Mouse (Mus musculus) heart, embryonic 10.5 days (tissue): Measurements from ENCODE around the gene Ctnnbl1. TPM values are rescaled to one million over a fixed set of nuclear protein-coding genes. Genes with fewer than 3 reads are reported as not detected.

Experiments used
- DNase-seq: peaks from one replicate; pipeline ENCODE4 v3.0.0-alpha.2; 2017; ENCODE audit warnings: low spot score
- H3K27ac ChIP-seq: fragments of 300-500 bp; sonication (generic); 2 replicates; pipeline ENCODE4 v1.5.1; 2016; ENCODE audit warnings: mild to moderate bottlenecking
- H3K27me3 ChIP-seq: fragments of 300-500 bp; sonication (generic); 2 replicates; pipeline ENCODE4 v1.6.1; 2016; ENCODE audit warnings: mild to moderate bottlenecking; ENCODE audit not compliant: poor library complexity, insufficient read depth, severe bottlenecking
- H3K36me3 ChIP-seq: fragments of 300-500 bp; sonication (generic); 2 replicates; pipeline ENCODE4 v1.6.1; 2016; ENCODE audit warnings: mild to moderate bottlenecking, moderate library complexity
- H3K4me1 ChIP-seq: fragments of 300-500 bp; sonication (generic); 2 replicates; pipeline ENCODE4 v1.6.1; 2016; ENCODE audit warnings: mild to moderate bottlenecking
- H3K4me3 ChIP-seq: fragments of 300-500 bp; sonication (generic); 2 replicates; pipeline ENCODE4 v1.5.1; 2016; ENCODE audit warnings: mild to moderate bottlenecking, moderate library complexity
- H3K9me3 ChIP-seq: fragments of 300-500 bp; sonication (generic); 2 replicates; pipeline ENCODE4 v1.6.1; 2016; ENCODE audit warnings: mild to moderate bottlenecking, moderate library complexity
- WGBS: fragments of 180-500 bp; shearing (Covaris S2); methylation state at CpG from one replicate; pipeline ENCODE4 v1.1.7; 2016; 5-methylcytosine and 5-hydroxymethylcytosine counted together
- polyA plus RNA-seq: library from polyadenylated mRNA; unstranded; fragments of >200 nt; fragmentation: Nextera tagmentation; extraction: Ambion mirVana; gene quantifications from 2 replicates; pipeline ENCODE4 v1.2.1, GENCODE M21; 2016

Ctnnbl1 gene
- polyA plus RNA-seq, 1 experiment from 2014 or later = 59.1 TPM

DNA sequence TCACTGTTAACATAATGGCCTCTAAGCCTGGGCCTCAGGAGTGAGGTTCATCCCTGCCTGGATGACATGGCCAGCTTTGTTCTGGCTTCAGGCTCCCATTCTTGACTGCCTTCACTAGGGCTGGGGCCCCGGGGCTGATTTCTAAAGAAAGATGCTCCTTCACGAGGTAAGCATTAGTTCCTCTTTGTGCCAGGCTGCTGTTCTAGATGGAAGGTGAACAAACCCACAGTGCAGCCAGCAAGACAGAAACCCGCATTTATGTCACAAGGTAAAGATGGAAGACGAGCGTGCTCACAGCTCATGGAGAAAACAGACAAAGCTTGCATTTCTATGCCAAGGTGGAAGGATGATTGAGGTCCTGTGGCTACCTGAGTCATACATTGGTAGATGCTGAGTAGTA, 108.6 kb downstream of the Ctnnbl1 start:
- Histone ChIP-seq H3K36me3 (no peaks in the 10 kb centered on the region), H3K27ac (no peak overlapping the region), H3K27me3 (no peaks in the 10 kb centered on the region), H3K4me1 (peaks cover 35% of the 10 kb centered on the region), H3K9me3 (no peaks in the 10 kb centered on the region), H3K4me3 (no peak overlapping the region)
- DNase-seq = no peak
- WGBS = 86% methylated on average over 5 of the region's 5 CpGs

GRCm38 (mm10) chr2:157853135-157853534, 115.9 kb downstream of the Ctnnbl1 start:
- no peak overlapping the region for H3K27ac ChIP-seq
- WGBS = 83% methylated on average over 3 of the region's 3 CpGs
- DNase-seq = no peak
- no peaks in the 10 kb centered on the region for H3K36me3 ChIP-seq
- no peaks in the 10 kb centered on the region for H3K9me3 ChIP-seq
- no peaks in the 10 kb centered on the region for H3K27me3 ChIP-seq
- H3K4me3 ChIP-seq = no peak overlapping the region
- H3K4me1 ChIP-seq = peaks cover 15% of the 10 kb centered on the region

GRCm38 (mm10) chr2:157855814-157856213, 118.6 kb downstream of the Ctnnbl1 start:
- H3K27me3 ChIP-seq = no peaks in the 10 kb centered on the region
- WGBS = 77% methylated on average over 6 of the region's 6 CpGs
- no peaks in the 10 kb centered on the region for H3K36me3 ChIP-seq
- no peak overlapping the region for H3K4me3 ChIP-seq
- H3K9me3 ChIP-seq = no peaks in the 10 kb centered on the region
- DNase-seq = no peak
- peaks cover 15% of the 10 kb centered on the region for H3K4me1 ChIP-seq
- H3K27ac ChIP-seq = no peak overlapping the region

GRCm38 (mm10) chr2:157857496-157857895, 120.3 kb downstream of the Ctnnbl1 start:
- no peak overlapping the region for H3K4me3 ChIP-seq
- no peaks in the 10 kb centered on the region for H3K9me3 ChIP-seq
- H3K4me1 ChIP-seq = peaks cover 25% of the 10 kb centered on the region
- no peak for DNase-seq
- no peaks in the 10 kb centered on the region for H3K36me3 ChIP-seq
- no peak overlapping the region for H3K27ac ChIP-seq
- H3K27me3 ChIP-seq = no peaks in the 10 kb centered on the region
- WGBS = 76% methylated on average over 3 of the region's 3 CpGs

- H3K9me3 ChIP-seq = no peaks in the 10 kb centered on the region
- H3K4me1 ChIP-seq = peaks cover 25% of the 10 kb centered on the region
- no peak overlapping the region for H3K27ac ChIP-seq
- no peaks in the 10 kb centered on the region for H3K27me3 ChIP-seq
- no peak overlapping the region for H3K4me3 ChIP-seq
- DNase-seq = no peak
- no peaks in the 10 kb centered on the region for H3K36me3 ChIP-seq
- WGBS = 45% methylated on average over 7 of the region's 7 CpGs
Observed at GRCm38 (mm10) chr2:157858317-157858716, 121.1 kb downstream of the Ctnnbl1 start.

GRCm38 (mm10) chr2:157859046-157859701, 122.0 kb downstream of the Ctnnbl1 start:
- H3K27ac ChIP-seq = no peak overlapping the region
- 89% methylated on average over 8 of the region's 8 CpGs for WGBS
- DNase-seq = no peak

GRCm38 (mm10) chr2:157861273-157861944, 124.2 kb downstream of the Ctnnbl1 start:
- WGBS = 37% methylated on average over 10 of the region's 10 CpGs
- H3K27me3 ChIP-seq = no peaks in the 10 kb centered on the region; the same call in 1 of the 2 replicates
- no peaks in the 10 kb centered on the region for H3K36me3 ChIP-seq
- no peaks in the 10 kb centered on the region for H3K9me3 ChIP-seq
- H3K27ac ChIP-seq = no peak overlapping the region
- no peak for DNase-seq
- H3K4me1 ChIP-seq = peaks cover 21% of the 10 kb centered on the region
- no peak overlapping the region for H3K4me3 ChIP-seq

More at GRCm38 (mm10) chr2:157859046-157859701, 122.0 kb downstream of the Ctnnbl1 start:
- no peaks in the 10 kb centered on the region for H3K36me3 ChIP-seq
- no peaks in the 10 kb centered on the region; the same call in 1 of the 2 replicates for H3K27me3 ChIP-seq
- H3K4me3 ChIP-seq = no peak overlapping the region
- no peaks in the 10 kb centered on the region for H3K9me3 ChIP-seq
- H3K4me1 ChIP-seq = peaks cover 25% of the 10 kb centered on the region

GRCm38 (mm10) chr2:157862306-157862705, 125.1 kb downstream of the Ctnnbl1 start:
- no peak for DNase-seq
- no peaks in the 10 kb centered on the region; the same call in 1 of the 2 replicates for H3K27me3 ChIP-seq
- WGBS = 86% methylated on average over 10 of the region's 10 CpGs

GRCm38 (mm10) chr2:157867126-157867525, 129.9 kb downstream of the Ctnnbl1 start:
- DNase-seq = no peak
- Histone ChIP-seq H3K9me3 (no peaks in the 10 kb centered on the region), H3K27ac (no peak overlapping the region), H3K27me3 (no peaks in the 10 kb centered on the region; the same call in 1 of the 2 replicates), H3K4me1 (no peaks in the 10 kb centered on the region), H3K4me3 (no peak overlapping the region), H3K36me3 (peaks cover 6% of the 10 kb centered on the region)
- WGBS = 87% methylated on average over 3 of the region's 3 CpGs

More at GRCm38 (mm10) chr2:157862306-157862705, 125.1 kb downstream of the Ctnnbl1 start:
- no peak overlapping the region for H3K4me3 ChIP-seq
- no peak overlapping the region for H3K27ac ChIP-seq
- no peaks in the 10 kb centered on the region for H3K36me3 ChIP-seq
- H3K4me1 ChIP-seq = peaks cover 18% of the 10 kb centered on the region
- H3K9me3 ChIP-seq = no peaks in the 10 kb centered on the region

DNA sequence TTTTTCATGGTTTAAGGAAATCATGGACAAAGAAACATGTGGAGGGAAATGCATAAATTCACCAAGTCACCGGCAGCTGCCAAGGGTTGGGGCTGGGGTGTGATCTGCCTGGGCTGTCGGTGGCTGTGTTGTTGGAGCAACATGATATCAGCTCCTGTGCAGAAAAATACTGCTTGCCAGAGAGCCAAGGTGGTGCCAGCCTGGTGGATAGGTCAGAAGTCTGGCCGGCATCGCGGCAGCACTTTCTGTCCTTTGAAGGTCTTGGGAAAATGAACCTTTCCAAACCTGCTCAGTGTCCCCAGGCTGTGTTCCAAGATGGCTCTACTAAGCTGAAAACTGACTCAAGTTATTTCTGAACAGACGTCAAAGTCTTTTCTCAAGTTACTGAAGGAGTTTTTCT, 133.0 kb downstream of the Ctnnbl1 start:
- Histone ChIP-seq H3K9me3 (no peaks in the 10 kb centered on the region), H3K36me3 (peaks cover 13% of the 10 kb centered on the region), H3K27me3 (no peaks in the 10 kb centered on the region; the same call in 1 of the 2 replicates), H3K4me1 (peaks cover 8% of the 10 kb centered on the region), H3K27ac (no peak overlapping the region), H3K4me3 (no peak overlapping the region)
- 87% methylated on average over 6 of the region's 6 CpGs for WGBS
- no peak for DNase-seq

DNA sequence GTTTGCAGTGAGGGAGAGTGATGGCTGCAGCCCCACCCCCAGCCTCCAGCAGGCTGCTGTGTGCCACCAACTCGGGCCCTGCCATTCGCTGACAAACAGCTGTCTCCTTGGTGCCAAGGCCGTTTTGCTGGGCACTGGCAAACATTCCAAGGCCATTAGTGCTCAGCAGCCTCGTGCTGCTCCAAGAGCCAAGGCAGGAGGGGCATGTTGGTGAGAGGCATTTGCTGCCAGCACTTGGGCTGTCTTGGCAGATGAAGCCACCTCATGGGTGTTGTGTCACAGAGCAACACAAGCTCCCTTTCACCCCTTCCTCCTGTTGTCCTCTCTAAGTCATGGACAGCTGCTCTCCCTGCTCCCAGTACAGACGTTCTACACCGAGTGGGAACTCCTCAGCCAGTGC, 136.0 kb downstream of the Ctnnbl1 start:
- H3K4me1 ChIP-seq = peaks cover 8% of the 10 kb centered on the region
- H3K9me3 ChIP-seq = no peaks in the 10 kb centered on the region
- H3K36me3 ChIP-seq = peaks cover 18% of the 10 kb centered on the region
- 76% methylated on average over 6 of the region's 6 CpGs for WGBS
- H3K4me3 ChIP-seq = no peak overlapping the region
- H3K27me3 ChIP-seq = peaks cover 25% of the 10 kb centered on the region
- DNase-seq = no peak
- H3K27ac ChIP-seq = no peak overlapping the region

DNA sequence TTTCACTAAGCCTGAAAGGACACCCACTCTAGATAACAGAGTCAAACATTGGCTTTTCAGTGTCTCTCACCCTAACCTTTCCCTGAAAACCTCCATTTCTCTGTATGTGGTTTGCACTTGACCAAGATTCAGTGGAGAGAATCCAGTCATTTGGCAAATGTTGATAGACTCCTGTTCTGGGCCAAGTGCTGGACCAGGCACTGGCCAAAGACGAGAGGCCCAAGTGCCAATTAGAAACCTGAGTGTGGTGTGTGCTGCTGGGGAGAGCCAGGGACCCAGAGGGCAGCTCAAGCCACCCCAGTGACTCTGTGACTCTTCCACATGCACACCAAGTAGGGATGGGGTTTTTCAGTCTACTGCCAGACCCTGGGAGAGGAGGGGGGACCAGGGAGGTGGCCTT, 136.5 kb downstream of the Ctnnbl1 start:
- peaks cover 8% of the 10 kb centered on the region for H3K4me1 ChIP-seq
- H3K36me3 ChIP-seq = peaks cover 18% of the 10 kb centered on the region
- no peaks in the 10 kb centered on the region for H3K9me3 ChIP-seq
- H3K27me3 ChIP-seq = peaks cover 29% of the 10 kb centered on the region
- H3K4me3 ChIP-seq = no peak overlapping the region
- no peak overlapping the region for H3K27ac ChIP-seq
- DNase-seq = no peak
- 59% methylated on average over 1 of the region's 1 CpGs for WGBS

- H3K4me3 ChIP-seq = no peak overlapping the region
- H3K36me3 ChIP-seq = peaks cover 18% of the 10 kb centered on the region
- H3K27me3 ChIP-seq = peaks cover 43% of the 10 kb centered on the region
- no peaks in the 10 kb centered on the region for H3K9me3 ChIP-seq
- WGBS = 79% methylated on average over 8 of the region's 8 CpGs
- H3K27ac ChIP-seq = no peak overlapping the region
- DNase-seq = no peak
- peaks cover 9% of the 10 kb centered on the region for H3K4me1 ChIP-seq
Observed at GRCm38 (mm10) chr2:157875111-157875510, 137.9 kb downstream of the Ctnnbl1 start.
